Mouse (Mus musculus): ENCODE measurements at regions not wholly inside any gene's neighbourhood (a gene's known extent, or its start where the extent isn't known, plus 50 kb on each side); places are given as distances from the start of the nearest gene placed in this dataset.
"Not testable (repeated sequence)": the region's sequence is repeated elsewhere in the genome, so short reads cannot be mapped to it uniquely, and the experiment has no call there.

DNA sequence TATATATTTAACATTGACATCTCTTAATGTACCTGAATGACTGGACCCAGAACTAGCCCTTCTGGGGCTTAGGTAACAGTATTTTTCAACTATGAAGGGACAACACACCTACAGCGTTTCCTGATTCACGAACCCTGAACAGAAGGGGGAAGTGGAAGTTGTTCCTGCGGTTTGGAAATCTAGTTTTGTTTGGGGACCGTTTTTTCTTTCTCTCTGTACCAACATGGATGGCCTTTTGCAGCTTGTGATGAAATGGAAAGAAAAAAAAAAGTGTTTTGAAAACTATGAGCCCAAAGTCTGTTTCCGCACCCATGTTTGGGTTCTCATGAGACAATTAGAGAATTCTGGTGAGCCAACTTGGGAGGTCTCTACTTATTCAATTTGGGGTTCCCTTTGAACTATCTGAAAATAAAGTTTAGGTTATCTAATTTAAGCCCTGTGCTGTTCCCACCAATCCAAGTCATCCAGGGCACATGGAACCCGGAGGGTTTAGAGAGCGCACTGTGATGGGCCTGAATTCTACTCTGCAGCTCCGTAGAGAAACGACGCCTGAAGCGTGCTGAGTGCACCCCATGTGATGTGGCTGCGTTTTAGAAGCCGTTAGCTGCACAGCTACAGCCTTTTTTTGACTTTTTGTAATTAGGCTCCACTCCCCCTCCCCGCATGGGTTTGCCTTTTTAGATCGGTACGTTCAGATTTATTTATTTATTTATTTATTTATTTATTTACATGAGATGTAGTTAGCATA, 137.0 kb upstream of the Rapgef5 start:
- no peak for DNase-seq (ENCODE audit: low read depth, low spot score)

DNA sequence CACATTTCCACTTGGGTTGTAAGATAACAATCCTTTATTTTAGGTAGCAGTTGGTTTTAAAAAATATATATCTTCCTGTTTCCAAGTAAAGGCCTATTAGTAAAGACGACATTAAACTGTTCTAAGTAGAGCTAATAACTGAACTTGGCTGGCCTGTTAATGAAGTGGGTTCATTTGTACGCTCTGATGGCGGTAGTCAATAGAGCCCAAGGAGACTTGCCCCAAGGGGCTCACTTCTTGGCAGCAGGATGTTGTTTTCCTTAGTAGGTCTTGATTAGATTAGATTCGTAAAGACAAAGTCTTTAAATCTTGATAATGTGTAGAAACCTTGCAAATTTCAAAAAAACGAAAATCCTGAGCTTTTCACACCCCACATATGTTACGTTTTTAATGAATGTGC, 135.4 kb upstream of the Rapgef5 start:
- DNase-seq (ENCODE audit: low read depth, low spot score), result no peak

DNA sequence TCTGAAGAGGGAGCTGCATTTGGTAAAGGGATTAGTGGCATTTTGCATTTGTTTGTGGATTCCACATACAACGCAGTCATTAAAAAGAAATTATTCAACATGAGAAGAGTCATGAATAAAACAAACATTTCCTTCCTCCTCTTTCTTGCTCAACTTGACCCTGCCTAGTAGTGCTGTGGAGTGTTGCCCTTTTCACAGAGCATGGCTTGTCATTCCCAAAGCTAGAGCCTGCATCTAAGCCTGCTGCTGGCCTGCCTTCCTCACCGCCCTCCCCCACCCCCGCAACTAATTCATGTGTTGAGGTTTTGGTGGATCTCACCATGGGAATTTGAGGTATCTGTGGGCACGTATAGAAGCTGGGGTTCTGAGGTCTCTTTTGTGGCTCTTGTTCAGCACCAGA, 133.6 kb upstream of the Rapgef5 start:
- not testable (repeated sequence) for DNase-seq (ENCODE audit: low read depth, low spot score)

DNA sequence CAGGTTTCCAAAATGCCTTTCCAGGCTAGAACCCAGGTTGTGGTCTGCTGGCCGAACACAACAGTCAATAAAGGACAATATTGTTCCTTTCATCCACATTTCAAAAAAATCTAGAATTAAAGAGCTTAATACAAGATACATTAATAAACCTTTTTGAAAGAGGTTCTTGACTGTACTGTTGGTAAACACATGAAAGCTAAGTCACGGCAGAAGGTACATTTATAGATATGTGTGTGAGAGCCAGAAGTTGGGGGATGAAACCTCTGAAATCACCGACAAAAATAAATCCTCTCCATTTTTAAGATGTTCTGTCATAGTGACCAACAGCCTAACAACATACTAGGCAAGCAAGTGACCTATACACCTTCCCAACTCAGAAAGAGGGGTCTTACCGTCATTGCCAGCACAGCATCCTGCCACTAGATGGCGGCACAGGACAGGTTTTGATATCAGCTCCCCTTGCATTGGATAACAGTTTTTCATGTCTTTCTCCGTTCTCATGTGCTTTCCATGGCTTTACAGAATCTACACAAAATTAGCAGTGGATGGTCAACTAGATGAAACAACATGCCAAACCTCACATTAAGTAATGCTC, 131.1 kb upstream of the Rapgef5 start:
- peak; percentile 59 for DNase-seq (ENCODE audit: low read depth, low spot score)

DNA sequence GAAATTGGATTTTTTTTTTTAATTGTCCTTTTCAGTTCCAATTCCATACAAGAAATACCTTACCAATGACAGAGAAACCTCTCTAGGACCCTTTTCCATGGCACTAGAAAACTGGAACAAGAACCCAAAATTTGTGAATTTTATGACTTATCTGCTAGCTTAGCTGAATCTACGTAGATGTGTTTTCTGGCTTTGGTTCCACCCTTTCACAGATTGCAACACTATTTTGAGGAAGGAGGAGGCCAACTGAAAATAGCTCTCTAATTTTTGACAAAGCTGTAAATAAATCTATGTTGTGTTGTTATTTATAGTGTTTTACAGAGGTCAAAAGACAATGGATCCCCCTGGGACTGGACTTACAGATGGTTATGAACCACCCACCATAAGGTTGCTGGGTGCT, 130.6 kb upstream of the Rapgef5 start:
- no peak for DNase-seq (ENCODE audit: low read depth, low spot score)

DNA sequence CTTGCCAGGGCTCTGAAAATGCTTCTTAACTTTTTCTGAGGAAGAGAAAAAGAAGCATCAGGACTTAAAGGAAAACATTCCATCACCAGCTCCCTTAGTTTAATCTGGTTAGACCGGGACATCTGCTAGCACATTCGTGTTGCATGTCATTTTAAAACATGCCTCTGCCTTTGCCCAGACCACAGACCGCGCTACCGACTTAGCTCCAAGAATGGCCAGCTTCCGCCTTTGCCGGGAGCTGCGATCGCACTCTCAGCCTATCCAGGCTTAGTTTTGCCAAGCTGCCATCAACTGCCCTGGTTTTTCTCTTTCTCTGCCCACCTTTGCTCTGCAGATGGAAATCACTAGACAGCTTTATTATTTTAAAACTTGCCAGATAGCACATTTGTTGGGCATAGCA, 129.3 kb upstream of the Rapgef5 start:
- DNase-seq (ENCODE audit: low read depth, low spot score), result no peak

DNA sequence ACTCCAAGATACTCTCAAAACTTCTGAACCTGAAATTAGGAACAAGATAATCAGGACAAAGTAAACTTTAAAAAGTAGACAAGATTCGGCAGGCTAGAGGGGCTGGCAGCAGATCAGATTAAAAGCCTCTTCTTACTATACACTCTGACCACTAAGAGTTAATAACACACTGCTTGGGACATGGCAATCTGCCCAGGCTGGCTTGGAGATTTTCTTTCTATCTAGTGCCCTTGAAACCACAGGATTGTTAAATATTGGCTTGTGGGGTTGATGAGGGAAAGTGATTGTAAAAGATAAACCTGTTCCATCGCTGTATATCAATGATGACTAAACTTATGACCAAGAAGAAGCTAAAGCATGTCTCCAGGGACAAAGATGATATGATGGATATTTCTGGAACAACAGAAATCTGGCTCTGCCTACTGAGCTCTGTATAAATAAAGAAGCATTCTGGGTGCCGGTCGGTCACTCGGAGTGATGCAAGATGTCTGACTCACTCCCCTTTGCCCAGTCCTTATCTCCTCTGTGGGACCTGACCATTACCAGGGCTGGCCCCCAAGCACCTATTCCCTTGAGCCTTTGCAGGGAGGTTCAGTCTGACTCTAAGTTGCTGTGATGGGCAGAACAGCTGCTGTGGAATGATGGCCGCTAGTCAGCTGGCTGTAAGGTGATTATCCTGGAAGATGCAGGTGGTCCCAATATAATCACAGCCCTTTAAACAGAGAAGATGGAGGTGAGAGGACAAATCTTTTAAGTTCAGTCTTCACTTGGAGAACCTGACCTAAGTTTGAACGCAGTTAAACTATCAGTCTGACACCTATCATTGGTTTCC, 126.5 kb upstream of the Rapgef5 start:
- no peak for DNase-seq (ENCODE audit: low read depth, low spot score)

DNA sequence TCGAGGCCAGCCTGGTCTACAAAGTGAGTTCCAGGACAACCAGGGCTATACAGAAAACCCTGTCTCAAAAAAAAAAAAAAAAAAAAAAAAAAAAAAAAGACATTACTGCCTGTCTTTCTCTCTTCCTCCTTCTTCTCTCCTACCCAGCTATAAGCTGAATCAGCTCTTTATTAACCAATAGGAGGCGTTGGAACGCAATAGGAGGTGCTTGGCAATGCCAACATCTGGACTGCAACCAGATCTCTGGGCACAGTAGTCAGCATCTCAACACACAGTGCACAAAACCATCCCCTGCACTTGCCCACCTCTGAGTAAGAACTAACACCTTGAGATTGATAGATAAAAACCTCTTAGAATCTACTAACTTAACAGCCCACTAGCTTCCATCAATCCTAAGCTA, 118.8 kb upstream of the Rapgef5 start:
- DNase-seq (ENCODE audit: low read depth, low spot score), result no peak

DNA sequence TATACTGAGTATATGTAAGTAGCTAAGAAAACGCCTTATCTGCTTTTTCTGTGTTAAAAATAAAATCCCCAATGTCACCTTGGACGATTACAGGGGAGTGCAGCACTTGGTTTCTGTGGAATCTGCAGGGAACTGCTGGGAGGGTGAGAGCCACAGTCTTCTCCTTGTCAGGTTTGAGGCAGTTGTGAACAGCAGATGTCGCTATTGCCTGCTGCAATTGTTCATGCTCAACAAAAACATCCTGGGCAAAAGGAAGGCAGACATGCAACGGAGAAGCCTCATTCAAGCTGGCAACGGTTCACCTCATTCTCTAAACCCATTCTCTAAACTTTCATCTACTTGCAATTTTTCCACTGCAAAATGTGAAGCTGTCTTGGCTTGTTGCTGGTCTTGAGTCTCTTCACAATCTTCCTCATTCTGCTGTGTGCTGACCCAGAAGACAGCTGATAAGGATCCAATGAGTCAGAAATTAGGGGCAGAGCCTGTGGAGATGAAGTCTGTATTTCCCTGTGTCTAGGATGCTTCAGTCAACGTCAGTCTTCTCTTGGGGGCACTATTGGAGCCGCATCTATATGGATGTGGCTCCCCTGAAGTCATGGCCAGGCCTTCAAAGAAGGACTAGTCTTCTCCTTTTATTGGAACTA, 112.6 kb upstream of the Rapgef5 start:
- peak; percentile 51 for DNase-seq (ENCODE audit: low read depth, low spot score)

DNA sequence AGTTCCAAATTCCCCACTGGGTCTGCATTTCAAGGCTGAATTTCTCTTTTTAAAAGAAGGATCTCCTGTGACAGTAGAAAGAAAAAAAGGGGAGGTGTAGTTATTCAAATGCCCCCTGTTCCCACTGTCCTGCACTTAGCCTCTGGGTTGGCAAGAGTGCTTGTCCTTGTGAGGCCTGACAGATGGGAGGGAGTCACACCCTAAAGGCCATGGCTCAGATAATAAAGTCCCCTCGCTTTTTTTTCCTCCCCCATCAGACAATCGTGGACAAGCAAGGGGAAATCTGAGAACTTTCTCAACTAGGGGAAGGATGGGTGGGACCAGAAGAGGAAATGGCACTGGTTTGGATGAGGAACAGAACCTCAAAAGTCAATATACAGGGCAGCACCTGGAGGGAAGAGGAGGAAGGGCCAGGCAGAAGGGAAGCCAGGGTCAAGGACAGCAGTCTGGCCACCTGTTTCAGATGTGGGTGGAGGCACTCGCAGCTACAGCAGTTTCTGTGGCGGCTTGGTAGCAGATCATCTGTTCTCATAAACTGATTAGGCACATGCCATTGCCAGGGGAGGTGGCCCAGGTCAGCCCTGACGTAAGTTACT, 112.0 kb upstream of the Rapgef5 start:
- no peak for DNase-seq (ENCODE audit: low read depth, low spot score)

DNA sequence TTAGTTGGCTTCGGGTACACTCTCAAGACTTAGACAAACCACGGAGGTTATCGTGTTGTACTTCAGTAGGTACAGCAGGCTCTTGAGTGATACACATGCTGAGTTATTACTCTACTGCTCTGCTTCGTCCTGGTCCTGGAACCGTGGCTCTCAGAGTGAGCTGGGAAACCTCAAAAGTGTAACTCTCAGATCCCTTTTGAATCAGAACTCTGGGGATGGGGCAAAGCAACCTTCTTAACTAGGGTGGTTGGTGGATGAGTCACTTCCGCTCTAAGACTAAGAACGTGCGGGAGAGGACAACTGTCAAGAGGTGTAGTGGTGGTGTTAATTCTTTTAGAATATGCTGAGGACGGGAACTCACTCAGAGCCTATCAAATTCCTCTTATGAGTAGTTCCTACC, 109.4 kb upstream of the Rapgef5 start:
- DNase-seq (ENCODE audit: low read depth, low spot score), result no peak

DNA sequence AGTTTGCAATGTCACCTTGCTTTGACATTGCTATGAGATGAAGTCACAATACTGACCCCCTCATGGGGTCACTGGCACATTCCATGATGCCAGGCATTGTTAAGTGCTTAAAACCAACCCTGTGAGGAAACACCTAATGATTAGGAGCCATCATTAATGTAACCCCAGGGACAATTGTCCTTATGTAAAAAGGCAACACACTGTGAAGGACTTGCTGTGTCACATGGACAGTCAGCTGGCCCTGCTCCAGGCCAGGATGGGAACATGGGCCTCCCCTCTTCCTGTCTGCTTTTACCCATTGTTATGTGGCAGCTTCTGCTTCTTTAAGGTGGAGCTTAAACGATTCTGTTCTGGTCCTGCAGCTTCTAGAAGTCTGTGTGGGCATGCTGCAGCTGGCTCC, 105.7 kb upstream of the Rapgef5 start:
- DNase-seq (ENCODE audit: low read depth, low spot score), result no peak

DNA sequence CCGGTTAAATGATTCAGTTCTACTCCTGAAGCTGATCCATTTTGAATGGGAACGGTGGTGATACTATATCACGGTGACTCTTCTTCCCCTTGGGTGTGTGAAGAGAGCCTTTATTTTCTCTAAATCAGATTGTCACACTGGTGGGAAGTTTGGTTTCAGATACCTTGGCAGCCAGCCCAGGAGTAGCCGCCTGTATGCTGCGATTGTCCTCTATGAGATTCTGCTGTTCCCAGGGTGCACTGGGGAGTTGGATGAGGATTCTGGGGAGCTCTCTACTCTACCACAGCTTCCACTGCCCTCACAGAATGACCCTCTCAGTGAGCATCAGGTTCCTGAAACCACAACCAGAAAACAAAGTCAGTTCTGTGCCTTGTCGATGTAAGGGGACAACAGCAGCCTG, 104.0 kb upstream of the Rapgef5 start:
- no peak for DNase-seq (ENCODE audit: low read depth, low spot score)

DNA sequence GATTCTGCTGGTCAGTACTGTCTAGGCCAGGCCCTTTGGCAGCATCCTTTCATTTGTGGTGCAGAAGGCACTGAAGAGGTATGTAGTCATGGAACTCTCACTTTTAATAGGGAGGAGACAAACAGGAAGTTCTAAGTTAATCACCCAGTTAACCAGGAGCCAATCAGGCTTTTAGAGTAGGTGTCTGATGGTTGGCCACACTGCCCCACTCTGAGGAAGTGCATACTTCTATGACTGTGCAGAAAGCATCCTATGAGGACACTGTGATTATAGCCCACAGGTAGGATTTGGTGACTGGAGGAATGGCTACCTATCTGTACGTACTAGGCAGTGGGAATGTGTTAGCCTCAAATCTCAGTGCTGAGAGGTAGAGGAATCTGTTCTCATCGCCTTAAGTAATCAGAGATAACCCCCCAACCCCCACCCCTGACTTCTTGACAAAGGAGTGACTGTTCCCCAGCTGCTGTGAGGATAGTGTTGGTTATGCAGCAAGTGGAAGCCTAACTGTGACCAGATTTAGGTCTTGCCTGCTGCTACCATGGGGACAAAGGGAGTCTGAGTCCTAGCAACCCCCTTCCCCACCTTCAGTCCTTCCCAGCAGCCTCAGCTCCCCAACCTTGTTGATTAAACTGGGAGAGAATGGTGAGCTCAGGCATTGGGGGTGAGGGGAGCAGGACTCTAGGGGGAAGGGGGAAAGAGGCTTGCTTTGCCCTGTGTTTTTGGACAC, 103.3 kb upstream of the Rapgef5 start:
- no peak for DNase-seq (ENCODE audit: low read depth, low spot score)

DNA sequence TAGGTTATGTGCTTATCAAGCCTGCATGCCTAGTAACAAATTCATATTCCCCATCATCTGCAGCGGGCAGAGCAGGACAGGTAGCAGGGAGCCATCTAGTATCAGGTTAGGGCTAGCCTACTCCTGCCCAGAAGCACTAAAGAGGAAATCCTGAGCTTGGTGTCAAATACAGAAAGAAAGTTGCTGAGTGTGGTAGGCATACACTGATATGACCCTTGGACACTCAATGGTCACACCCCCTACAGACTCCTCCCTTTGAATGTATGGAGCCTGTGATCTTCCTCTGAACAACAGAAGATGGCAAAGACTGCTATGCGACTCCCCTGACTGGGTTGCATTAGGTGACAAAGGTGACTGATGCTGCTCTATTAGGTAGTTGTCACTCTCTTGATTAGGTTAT, 102.3 kb upstream of the Rapgef5 start:
- no peak for DNase-seq (ENCODE audit: low read depth, low spot score)

DNA sequence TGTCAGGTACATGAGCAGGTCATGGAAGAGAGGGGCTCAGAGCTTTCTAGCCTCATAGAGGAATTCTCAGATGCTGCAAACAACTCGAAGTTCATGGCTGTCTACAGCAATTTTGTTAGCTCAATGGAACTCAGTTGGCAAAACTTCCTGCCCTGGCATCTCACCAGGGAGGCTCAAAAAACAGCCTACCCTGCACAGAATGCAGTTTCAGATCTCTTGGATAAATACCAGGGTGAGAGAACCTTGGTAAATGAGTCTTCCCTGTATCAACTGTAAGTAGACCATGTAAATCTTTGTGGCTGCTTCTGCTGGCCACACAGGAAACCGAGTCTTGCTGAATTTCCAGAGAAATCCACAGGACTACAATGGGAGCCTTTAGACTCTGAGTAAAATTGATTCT, 101.1 kb upstream of the Rapgef5 start:
- no peak for DNase-seq (ENCODE audit: low read depth, low spot score)

DNA sequence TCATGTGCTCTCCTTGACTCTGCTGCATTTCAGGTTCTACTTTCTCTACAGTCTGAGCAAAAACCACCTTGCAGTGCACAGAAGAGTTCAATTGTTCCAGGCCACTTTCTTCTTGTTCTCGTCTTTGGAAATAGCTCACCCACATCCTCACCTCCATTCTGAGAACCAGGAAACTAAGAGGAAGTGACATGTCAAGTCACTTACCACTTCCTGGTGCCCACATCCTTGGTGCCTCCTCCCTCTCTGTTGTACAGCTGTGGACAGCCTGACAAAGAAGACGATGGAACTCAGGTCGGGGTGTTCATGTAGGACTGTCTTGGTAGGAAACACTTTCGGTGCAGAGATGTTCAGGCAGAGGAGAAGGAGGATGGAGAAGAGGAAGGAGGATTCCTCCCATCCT, 98.3 kb upstream of the Rapgef5 start:
- no peak for DNase-seq (ENCODE audit: low read depth, low spot score)

DNA sequence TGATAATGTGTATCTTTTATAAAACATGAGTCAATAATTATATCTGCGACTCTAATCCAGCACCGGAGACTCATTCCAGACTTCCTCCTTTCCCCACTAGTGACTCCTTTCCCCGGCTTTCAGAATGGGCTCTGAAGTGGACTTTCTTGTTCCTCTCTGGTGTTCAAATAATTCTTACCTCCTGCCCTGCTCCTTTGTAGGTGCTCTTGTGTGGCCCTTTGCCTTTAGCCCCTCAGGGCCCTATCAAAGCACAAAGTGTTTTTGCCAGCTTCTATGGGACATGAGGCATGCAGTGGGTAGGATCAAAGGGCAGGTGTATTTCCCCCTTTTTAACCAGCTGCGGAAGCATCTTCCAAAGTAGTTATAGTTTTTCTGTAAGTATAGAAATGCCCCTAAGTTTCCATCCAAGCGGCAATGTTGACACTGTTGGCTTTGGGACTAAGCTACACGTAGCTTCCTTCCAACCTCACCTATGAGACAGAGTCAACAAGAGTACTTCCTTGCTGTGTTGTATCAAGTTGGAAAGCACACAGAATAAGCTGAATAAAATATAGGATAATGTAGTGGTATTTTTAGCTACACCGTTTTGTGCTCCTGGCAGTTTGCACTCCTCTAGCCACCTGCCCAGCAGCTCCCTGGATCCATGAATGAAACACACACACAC, 93.8 kb upstream of the Rapgef5 start:
- no peak for DNase-seq (ENCODE audit: low read depth, low spot score)

DNA sequence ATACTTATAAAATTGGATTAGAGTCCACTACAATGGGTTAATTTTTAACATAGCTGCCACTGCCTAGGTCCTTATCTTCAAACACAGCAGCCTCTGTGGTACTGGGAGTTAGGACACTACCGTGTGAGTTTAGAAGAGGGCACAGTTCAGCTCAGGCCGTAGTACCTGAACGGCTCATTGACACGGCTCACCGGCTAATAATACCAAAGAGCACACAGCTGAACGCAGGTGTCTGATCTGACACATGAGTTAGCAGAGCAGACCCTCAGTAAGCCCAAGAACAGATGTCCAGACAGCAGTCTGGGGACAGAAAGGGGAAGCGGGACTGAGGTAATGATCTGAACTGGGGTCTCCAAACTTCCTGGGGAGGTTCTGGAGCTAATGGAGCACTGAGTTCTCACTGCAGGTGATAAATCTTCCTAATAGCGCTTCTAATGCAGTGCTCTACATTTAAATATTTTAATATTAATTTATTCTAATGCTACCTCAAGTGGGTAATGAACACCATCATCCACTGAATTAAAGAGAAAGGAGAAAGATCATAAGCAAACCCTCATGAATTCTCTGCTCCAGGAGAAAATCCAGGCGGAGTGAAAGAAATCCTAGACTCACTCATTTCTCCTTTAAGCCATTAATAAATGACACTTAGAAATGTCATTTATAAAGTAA, 90.8 kb upstream of the Rapgef5 start:
- no peak for DNase-seq (ENCODE audit: low read depth, low spot score)

DNA sequence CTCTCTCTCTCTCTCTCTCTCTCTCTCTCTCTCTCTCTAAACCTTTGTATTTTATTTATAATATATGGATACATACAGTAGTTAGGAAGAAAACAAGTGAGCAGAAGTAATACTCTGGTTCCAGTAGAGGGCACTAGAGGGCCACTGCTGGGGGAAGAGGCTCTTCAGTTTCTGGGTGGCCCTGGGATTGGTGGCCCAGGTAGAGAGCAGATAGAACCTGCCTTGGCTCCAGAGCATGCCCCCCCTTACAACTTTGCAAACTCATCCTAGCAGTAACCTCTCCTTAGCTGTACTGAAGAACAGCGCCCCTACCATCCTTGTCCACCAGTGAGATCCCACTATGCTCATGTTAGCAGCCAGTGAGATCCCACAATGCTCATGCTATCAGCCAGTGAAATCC, 88.8 kb upstream of the Rapgef5 start:
- peak; percentile 52 for DNase-seq (ENCODE audit: low read depth, low spot score)
